Mouse (Mus musculus): ENCODE results near the gene Selplg. TPM values are rescaled to one million over a fixed set of nuclear protein-coding genes. Genes with fewer than 3 reads are reported as not detected.
A peak's percentile ranks its signal among the peaks of the same experiment; 100 is the strongest.

Selplg gene
- total and polyA plus RNA-seq, 2 experiments from 2014 or later, result 1.6 to 1.7 TPM

- ATAC-seq (ENCODE audit: insufficient read depth, low read depth), result peak; percentile 29; the same call in 1 of the 2 replicates
- DNase-seq (ENCODE audit: low spot score), result peak; percentile 78
- no peaks in the 10 kb centered on the region for H3K27me3 ChIP-seq (ENCODE audit: control insufficient read depth, insufficient read depth, low read length)
- H3K9me3 ChIP-seq (replicated peaks; ENCODE audit: control insufficient read depth, low read length), result no peaks in the 10 kb centered on the region
- peak overlapping the region; percentile 89; the same call in 1 of the 2 replicates for H3K27ac ChIP-seq (ENCODE audit: low read depth)
- H3K4me3 ChIP-seq (ENCODE audit: low read depth, low read length), result no peak overlapping the region
- H3K4me1 ChIP-seq (ENCODE audit: control insufficient read depth, insufficient read depth), result peaks cover 41% of the 10 kb centered on the region
- H3K9ac ChIP-seq (replicated peaks; ENCODE audit: low read depth, low read length), result no peak overlapping the region
- 40% methylated on average over 14 of the region's 14 CpGs for WGBS
- no peak overlapping the region for H3K4me2 ChIP-seq (ENCODE audit: low read depth, low read length)
- peaks cover 34% of the 10 kb centered on the region for H3K36me3 ChIP-seq (replicated peaks; ENCODE audit: control insufficient read depth, insufficient read depth, low read length)
- TF ChIP-seq CTCF (IDR thresholded peaks at IDR 0.05; ENCODE audit: low read depth) (peak; percentile 97), EP300 (IDR thresholded peaks at IDR 0.05; ENCODE audit: low read depth) (no peak)
Measured at GRCm38 (mm10) chr5:113854494-113854893, 22.1 kb upstream of the Selplg start.

- Histone ChIP-seq H3K9me3 (replicated peaks; ENCODE audit: control insufficient read depth, low read length) (no peaks in the 10 kb centered on the region), H3K36me3 (replicated peaks; ENCODE audit: control insufficient read depth, insufficient read depth, low read length) (peaks cover 42% of the 10 kb centered on the region), H3K27me3 (ENCODE audit: control insufficient read depth, insufficient read depth, low read length) (no peaks in the 10 kb centered on the region), H3K27ac (ENCODE audit: low read depth) (peak overlapping the region; percentile 32; the same call in 1 of the 2 replicates), H3K4me2 (ENCODE audit: low read depth, low read length) (no peak overlapping the region), H3K4me3 (ENCODE audit: low read depth, low read length) (no peak overlapping the region), H3K4me1 (ENCODE audit: control insufficient read depth, insufficient read depth) (peaks cover 31% of the 10 kb centered on the region), H3K9ac (replicated peaks; ENCODE audit: low read depth, low read length) (peak overlapping the region; percentile 11; the same call in 1 of the 2 replicates)
- 46% methylated on average over 10 of the region's 10 CpGs for WGBS
- TF ChIP-seq CTCF (IDR thresholded peaks at IDR 0.05; ENCODE audit: low read depth) (no peak), EP300 (IDR thresholded peaks at IDR 0.05; ENCODE audit: low read depth) (no peak)
- DNase-seq (ENCODE audit: low spot score) (no peak), ATAC-seq (ENCODE audit: insufficient read depth, low read depth) (no peak)
Measured at GRCm38 (mm10) chr5:113853541-113853940, 21.1 kb upstream of the Selplg start.

- ATAC-seq (ENCODE audit: insufficient read depth, low read depth), result no peak
- H3K4me1 ChIP-seq (ENCODE audit: control insufficient read depth, insufficient read depth), result peaks cover 21% of the 10 kb centered on the region
- 83% methylated on average over 7 of the region's 7 CpGs for WGBS
- no peak for DNase-seq (ENCODE audit: low spot score)
- no peak overlapping the region for H3K4me3 ChIP-seq (ENCODE audit: low read depth, low read length)
- TF ChIP-seq CTCF (IDR thresholded peaks at IDR 0.05; ENCODE audit: low read depth) (no peak), EP300 (IDR thresholded peaks at IDR 0.05; ENCODE audit: low read depth) (no peak)
- H3K4me2 ChIP-seq (ENCODE audit: low read depth, low read length), result no peak overlapping the region
- no peak overlapping the region for H3K27ac ChIP-seq (ENCODE audit: low read depth)
- H3K27me3 ChIP-seq (ENCODE audit: control insufficient read depth, insufficient read depth, low read length), result no peaks in the 10 kb centered on the region
- no peak overlapping the region for H3K9ac ChIP-seq (replicated peaks; ENCODE audit: low read depth, low read length)
- H3K36me3 ChIP-seq (replicated peaks; ENCODE audit: control insufficient read depth, insufficient read depth, low read length), result peaks cover 48% of the 10 kb centered on the region
- no peaks in the 10 kb centered on the region for H3K9me3 ChIP-seq (replicated peaks; ENCODE audit: control insufficient read depth, low read length)
Measured at GRCm38 (mm10) chr5:113852463-113852862, 20.0 kb upstream of the Selplg start.

GRCm38 (mm10) chr5:113850680-113851230, 18.3 kb upstream of the Selplg start:
- Histone ChIP-seq H3K27me3 (ENCODE audit: control insufficient read depth, insufficient read depth, low read length) (no peaks in the 10 kb centered on the region), H3K36me3 (replicated peaks; ENCODE audit: control insufficient read depth, insufficient read depth, low read length) (peaks cover 65% of the 10 kb centered on the region), H3K4me1 (ENCODE audit: control insufficient read depth, insufficient read depth) (0 out of 2 replicates have a peak, but pooled peaks cover 5% of the 10 kb centered on the region), H3K9me3 (replicated peaks; ENCODE audit: control insufficient read depth, low read length) (no peaks in the 10 kb centered on the region), H3K9ac (replicated peaks; ENCODE audit: low read depth, low read length) (no peak overlapping the region), H3K4me3 (ENCODE audit: low read depth, low read length) (no peak overlapping the region), H3K27ac (ENCODE audit: low read depth) (no peak overlapping the region), H3K4me2 (ENCODE audit: low read depth, low read length) (no peak overlapping the region)
- DNase-seq (ENCODE audit: low spot score) (no peak), ATAC-seq (ENCODE audit: insufficient read depth, low read depth) (no peak)
- no peak for TF ChIP-seq EP300 (IDR thresholded peaks at IDR 0.05; ENCODE audit: low read depth)
- no peak for TF ChIP-seq CTCF (IDR thresholded peaks at IDR 0.05; ENCODE audit: low read depth)
- 53% methylated on average over 8 of the region's 8 CpGs for WGBS

GRCm38 (mm10) chr5:113847636-113848035, 15.2 kb upstream of the Selplg start:
- Histone ChIP-seq H3K4me3 (ENCODE audit: low read depth, low read length) (no peak overlapping the region), H3K9me3 (replicated peaks; ENCODE audit: control insufficient read depth, low read length) (no peaks in the 10 kb centered on the region), H3K27me3 (ENCODE audit: control insufficient read depth, insufficient read depth, low read length) (no peaks in the 10 kb centered on the region), H3K27ac (ENCODE audit: low read depth) (no peak overlapping the region), H3K9ac (replicated peaks; ENCODE audit: low read depth, low read length) (no peak overlapping the region), H3K4me1 (ENCODE audit: control insufficient read depth, insufficient read depth) (no peaks in the 10 kb centered on the region), H3K36me3 (replicated peaks; ENCODE audit: control insufficient read depth, insufficient read depth, low read length) (peaks cover 94% of the 10 kb centered on the region), H3K4me2 (ENCODE audit: low read depth, low read length) (no peak overlapping the region)
- ATAC-seq (ENCODE audit: insufficient read depth, low read depth) (no peak), DNase-seq (ENCODE audit: low spot score) (no peak)
- WGBS, result 85% methylated on average over 9 of the region's 9 CpGs
- no peak for TF ChIP-seq EP300 (IDR thresholded peaks at IDR 0.05; ENCODE audit: low read depth)
- TF ChIP-seq CTCF (IDR thresholded peaks at IDR 0.05; ENCODE audit: low read depth), result no peak

GRCm38 (mm10) chr5:113846656-113847055, 14.2 kb upstream of the Selplg start:
- Histone ChIP-seq H3K9ac (replicated peaks; ENCODE audit: low read depth, low read length) (no peak overlapping the region), H3K4me1 (ENCODE audit: control insufficient read depth, insufficient read depth) (no peaks in the 10 kb centered on the region), H3K4me2 (ENCODE audit: low read depth, low read length) (no peak overlapping the region), H3K36me3 (replicated peaks; ENCODE audit: control insufficient read depth, insufficient read depth, low read length) (peaks cover 96% of the 10 kb centered on the region), H3K9me3 (replicated peaks; ENCODE audit: control insufficient read depth, low read length) (no peaks in the 10 kb centered on the region), H3K27ac (ENCODE audit: low read depth) (no peak overlapping the region), H3K4me3 (ENCODE audit: low read depth, low read length) (no peak overlapping the region), H3K27me3 (ENCODE audit: control insufficient read depth, insufficient read depth, low read length) (no peaks in the 10 kb centered on the region)
- ATAC-seq (ENCODE audit: insufficient read depth, low read depth) (no peak), DNase-seq (ENCODE audit: low spot score) (no peak)
- 88% methylated on average over 8 of the region's 8 CpGs for WGBS
- TF ChIP-seq EP300 (IDR thresholded peaks at IDR 0.05; ENCODE audit: low read depth) (no peak), CTCF (IDR thresholded peaks at IDR 0.05; ENCODE audit: low read depth) (no peak)
